ENCODE assay signal across 16 mouse cellular contexts in the genomic region with DNA sequence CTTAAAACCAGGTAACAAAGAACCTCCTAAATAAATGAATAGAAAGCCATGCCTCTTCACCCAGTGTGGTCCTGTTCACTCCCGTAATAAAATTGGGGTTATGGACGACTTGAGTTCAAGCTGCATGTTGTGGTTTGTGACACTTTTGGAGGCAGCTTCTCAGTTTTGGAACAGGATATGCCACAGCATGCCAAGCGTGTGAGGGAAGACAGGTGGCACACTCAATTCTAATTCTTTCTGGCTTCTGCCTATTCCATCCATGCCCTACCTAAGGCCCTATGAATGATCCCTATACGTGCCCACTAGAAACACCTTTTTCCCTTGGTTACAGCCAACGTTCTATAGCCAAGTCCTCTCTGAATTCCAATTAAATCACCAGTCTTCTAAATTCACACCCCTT.
"Had no signal": no experiment of that assay in that cellular context is flagged by ENCODE, and none has a peak within 500 bp of the region (broad histone marks: within the 10 kb centered on the region; RNA-seq: fewer than 3 reads in every experiment).

No protein-coding gene starts in this region.

- H3K4me1 ChIP-seq: limb, embryonic 13.5 days; liver, embryonic 15.5 days; neural tube, embryonic 13.5 days; stomach, embryonic 15.5 days had no signal

- H3K36me3 ChIP-seq: limb, embryonic 13.5 days; liver, embryonic 15.5 days; neural tube, embryonic 13.5 days; stomach, embryonic 15.5 days had no signal

- H3K9me3 ChIP-seq: limb, embryonic 13.5 days; liver, embryonic 15.5 days; neural tube, embryonic 13.5 days; stomach, embryonic 15.5 days had no signal

- H3K9ac ChIP-seq: limb, embryonic 13.5 days; liver, embryonic 15.5 days; neural tube, embryonic 13.5 days; stomach, embryonic 15.5 days had no signal

- H3K27me3 ChIP-seq: limb, embryonic 13.5 days; liver, embryonic 15.5 days; neural tube, embryonic 13.5 days; stomach, embryonic 15.5 days had no signal

- H3K4me3 ChIP-seq: layer of hippocampus, adult 2 months; limb, embryonic 13.5 days; liver, embryonic 15.5 days; neural tube, embryonic 13.5 days; stomach, embryonic 15.5 days had no signal

- H3K27ac ChIP-seq: kidney, postnatal 0 days; layer of hippocampus, adult 2 months; limb, embryonic 13.5 days; liver, embryonic 15.5 days; neural tube, embryonic 13.5 days; stomach, embryonic 15.5 days had no signal

- H3K4me2 ChIP-seq: limb, embryonic 13.5 days; liver, embryonic 15.5 days; midbrain, embryonic 11.5 days; neural tube, embryonic 13.5 days; stomach, embryonic 15.5 days had no signal

- ATAC-seq: lung, postnatal 0 days; midbrain, embryonic 16.5 days had no signal

- DNase-seq: kidney, postnatal 36 days; left cerebral cortex, postnatal 4 days; lung, adult 2 months; lung, postnatal 4 days; retina, postnatal 1 day; right cerebral cortex, postnatal 4 days; thymus, postnatal 36 days had no signal
